Mouse (Mus musculus): ENCODE results near the gene Gm10318. TPM values are rescaled to one million over a fixed set of nuclear protein-coding genes. Genes with fewer than 3 reads are reported as not detected.

Gene Gm10318
- not detected for total RNA-seq (2021)
- long read RNA-seq, experiment 1, result 0 reads
- long read RNA-seq, experiment 2, result 0 reads

GRCm38 (mm10) chr10:77852559-77852958, at the start of gene Gm10318:
Gene Gm10318 (plus strand): TSS chr10:77852859.
- intact Hi-C loops (cut with DNase I), result no loop called here
- DNase-seq (ENCODE audit: low spot score in 2 of 2), result no peak

- intact Hi-C loops (cut with DNase I), result no loop called here
- DNase-seq (ENCODE audit: low spot score in 2 of 2), result no peak
These were observed 48.6 kb upstream of the Gm10318 start for GRCm38 (mm10) chr10:77804095-77804494.

- DNase-seq (ENCODE audit: low spot score in 2 of 2), result no peak
- intact Hi-C loops (cut with DNase I), result no loop called here
These were observed 40.9 kb upstream of the Gm10318 start, which contains the start of gene Gm9507 for GRCm38 (mm10) chr10:77811743-77812142. Gene Gm9507 (minus strand): TSS chr10:77811843.

GRCm38 (mm10) chr10:77814382-77814781, 38.3 kb upstream of the Gm10318 start, which contains the start of gene Gm2696:
Gene Gm2696 (plus strand): TSS chr10:77814682.
- DNase-seq (ENCODE audit: low spot score in 2 of 2), result no peak
- intact Hi-C loops (cut with DNase I), result no loop called here

- intact Hi-C loops (cut with DNase I), result no loop called here
- DNase-seq (ENCODE audit: low spot score in 2 of 2), result peak in 1 of 2 experiments; percentile 36
These were observed 37.1 kb upstream of the Gm10318 start for GRCm38 (mm10) chr10:77815514-77815913.

- DNase-seq (ENCODE audit: low spot score in 2 of 2), result no peak
- intact Hi-C loops (cut with DNase I), result no loop called here
These were observed 34.1 kb upstream of the Gm10318 start for GRCm38 (mm10) chr10:77818523-77818922.

GRCm38 (mm10) chr10:77819203-77819602, 33.5 kb upstream of the Gm10318 start:
- intact Hi-C loops (cut with DNase I), result no loop called here
- no peak for DNase-seq (ENCODE audit: low spot score in 2 of 2)

- intact Hi-C loops (cut with DNase I), result no loop called here
- DNase-seq (ENCODE audit: low spot score in 2 of 2), result no peak
These were observed 25.7 kb upstream of the Gm10318 start, which contains the start of gene Krtap10-4 for GRCm38 (mm10) chr10:77826951-77827350. Gene Krtap10-4 (minus strand): TSS chr10:77827095.

GRCm38 (mm10) chr10:77835647-77836046, 17.0 kb upstream of the Gm10318 start, which contains the start of gene Krtap10-10:
Gene Krtap10-10 (plus strand): TSS chr10:77835947.
- intact Hi-C loops (cut with DNase I), result no loop called here
- no peak for DNase-seq (ENCODE audit: low spot score in 2 of 2)

- intact Hi-C loops (cut with DNase I), result no loop called here
These were observed 13.7 kb upstream of the Gm10318 start for GRCm38 (mm10) chr10:77839006-77839405.

GRCm38 (mm10) chr10:77846503-77846902, 6.2 kb upstream of the Gm10318 start, which contains the start of gene Gm36176:
Gene Gm36176 (plus strand): TSS chr10:77846803.
- DNase-seq (ENCODE audit: low spot score in 2 of 2), result no peak
- intact Hi-C loops (cut with DNase I), result no loop called here

More at GRCm38 (mm10) chr10:77839006-77839405, 13.7 kb upstream of the Gm10318 start:
- DNase-seq (ENCODE audit: low spot score in 2 of 2), result no peak

- DNase-seq (ENCODE audit: low spot score in 2 of 2), result no peak
- intact Hi-C loops (cut with DNase I), result no loop called here
These were observed 5.7 kb upstream of the Gm10318 start for GRCm38 (mm10) chr10:77846961-77847360.

- intact Hi-C loops (cut with DNase I), result no loop called here
- DNase-seq (ENCODE audit: low spot score in 2 of 2), result no peak
These were observed 5.1 kb upstream of the Gm10318 start for GRCm38 (mm10) chr10:77847538-77847937.

- intact Hi-C loops (cut with DNase I), result no loop called here
- DNase-seq (ENCODE audit: low spot score in 2 of 2), result no peak
These were observed 9.0 kb downstream of the Gm10318 start, which contains the start of gene Gm3285 for GRCm38 (mm10) chr10:77861675-77862074. Gene Gm3285 (plus strand): TSS chr10:77861975.

GRCm38 (mm10) chr10:77864067-77864761, 11.6 kb downstream of the Gm10318 start:
- intact Hi-C loops (cut with DNase I), result no loop called here
- DNase-seq (ENCODE audit: low spot score in 2 of 2), result no peak

GRCm38 (mm10) chr10:77864762-77865143, 12.1 kb downstream of the Gm10318 start:
- intact Hi-C loops (cut with DNase I), result no loop called here
- no peak for DNase-seq (ENCODE audit: low spot score in 2 of 2)

GRCm38 (mm10) chr10:77867546-77867945, 14.9 kb downstream of the Gm10318 start:
- DNase-seq (ENCODE audit: low spot score in 2 of 2), result no peak

GRCm38 (mm10) chr10:77869651-77870050, 17.0 kb downstream of the Gm10318 start:
- DNase-seq (ENCODE audit: low spot score in 2 of 2), result no peak
- intact Hi-C loops (cut with DNase I), result no loop called here

More at GRCm38 (mm10) chr10:77867546-77867945, 14.9 kb downstream of the Gm10318 start:
- intact Hi-C loops (cut with DNase I), result no loop called here

GRCm38 (mm10) chr10:77878985-77879384, 26.3 kb downstream of the Gm10318 start:
- intact Hi-C loops (cut with DNase I), result loop anchor here (5.0 kb wide), 1 partner anchor 172 kb away; the partner anchor contains the start of gene Gm10272
- DNase-seq (ENCODE audit: low spot score in 2 of 2), result peak in 1 of 2 experiments; percentile 53

GRCm38 (mm10) chr10:77880305-77880704, 27.6 kb downstream of the Gm10318 start:
- intact Hi-C loops (cut with DNase I), result no loop called here
- DNase-seq (ENCODE audit: low spot score in 2 of 2), result no peak

- no peak for DNase-seq (ENCODE audit: low spot score in 2 of 2)
- intact Hi-C loops (cut with DNase I), result no loop called here
These were observed 29.9 kb downstream of the Gm10318 start for GRCm38 (mm10) chr10:77882553-77882952.
